Mouse (Mus musculus) megakaryocyte progenitor cell, adult 5-6 weeks (primary cell): Measurements from ENCODE around the gene Gimap7. TPM values are rescaled to one million over a fixed set of nuclear protein-coding genes. Genes with fewer than 3 reads are reported as not detected.
A peak's percentile ranks its signal among the peaks of the same experiment; 100 is the strongest.

Source experiments
- ATAC-seq: replicated peaks from 2 replicates; pipeline ENCODE4 v1.8.0; 2016; ENCODE audit warnings: mild to moderate bottlenecking, moderate TSS enrichment, inconsistent platforms; ENCODE audit not compliant: poor library complexity
- total RNA-seq, 2 experiments: library from RNA; stranded (forward) in 1 of 2; stranded (reverse) in 1 of 2; fragments of 157-497, 149-512 nt in 1 of 2; fragments of 200-1000 nt in 1 of 2; gene quantifications; 2 replicates each; pipeline versions ENCODE4 v1.2.3 to v1.2.4; 2015 to 2017

Gimap7 gene
- total RNA-seq, 2 experiments from 2014 or later, result 0.22 to 0.29 TPM

DNA sequence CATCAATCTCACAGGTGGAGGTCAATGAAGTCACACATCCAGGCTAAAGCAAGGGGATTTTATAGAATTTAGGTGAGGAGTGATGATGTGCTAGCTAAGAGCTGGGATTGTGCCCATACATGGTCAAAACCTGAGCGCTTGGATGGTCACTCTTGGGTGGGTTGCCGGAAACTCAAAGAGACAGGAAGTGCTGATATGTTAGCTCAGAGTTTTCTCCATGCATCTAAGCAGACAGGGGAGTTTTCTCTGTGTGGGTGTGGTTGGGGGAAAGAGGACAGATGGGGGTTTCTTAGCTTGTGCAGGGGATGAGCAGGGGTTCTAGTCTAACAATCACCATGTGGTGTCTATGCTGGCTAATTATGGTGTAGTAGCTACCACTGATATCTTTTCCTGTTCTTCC, 29.1 kb upstream of the Gimap7 start:
- no peak for ATAC-seq

- no peak for ATAC-seq
Observed at GRCm38 (mm10) chr6:48692962-48693361, 25.5 kb upstream of the Gimap7 start.

GRCm38 (mm10) chr6:48696830-48697554, 21.4 kb upstream of the Gimap7 start:
- no peak for ATAC-seq

DNA sequence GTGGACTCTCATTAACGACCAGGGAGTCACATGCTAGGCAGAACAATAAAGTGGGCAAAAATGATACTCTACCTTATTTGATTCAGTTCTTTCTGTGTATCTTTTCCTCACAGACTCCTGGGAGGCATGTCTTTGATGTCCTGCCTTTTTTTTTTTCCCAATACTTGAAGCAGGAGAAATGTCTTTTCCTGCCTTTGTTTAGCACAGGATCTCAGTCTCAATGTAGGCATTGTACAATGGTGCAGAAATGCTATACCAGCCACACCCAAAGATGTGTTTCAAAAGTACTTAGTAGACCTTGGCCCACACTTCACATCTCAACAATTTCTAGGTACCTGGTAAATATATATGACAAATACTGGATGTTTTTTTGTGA, 20.9 kb upstream of the Gimap7 start:
- no peak for ATAC-seq

- ATAC-seq, result no peak
Observed at GRCm38 (mm10) chr6:48698066-48698856, 20.2 kb upstream of the Gimap7 start.

GRCm38 (mm10) chr6:48698888-48699287, 19.5 kb upstream of the Gimap7 start:
- ATAC-seq, result peak; percentile 76

DNA sequence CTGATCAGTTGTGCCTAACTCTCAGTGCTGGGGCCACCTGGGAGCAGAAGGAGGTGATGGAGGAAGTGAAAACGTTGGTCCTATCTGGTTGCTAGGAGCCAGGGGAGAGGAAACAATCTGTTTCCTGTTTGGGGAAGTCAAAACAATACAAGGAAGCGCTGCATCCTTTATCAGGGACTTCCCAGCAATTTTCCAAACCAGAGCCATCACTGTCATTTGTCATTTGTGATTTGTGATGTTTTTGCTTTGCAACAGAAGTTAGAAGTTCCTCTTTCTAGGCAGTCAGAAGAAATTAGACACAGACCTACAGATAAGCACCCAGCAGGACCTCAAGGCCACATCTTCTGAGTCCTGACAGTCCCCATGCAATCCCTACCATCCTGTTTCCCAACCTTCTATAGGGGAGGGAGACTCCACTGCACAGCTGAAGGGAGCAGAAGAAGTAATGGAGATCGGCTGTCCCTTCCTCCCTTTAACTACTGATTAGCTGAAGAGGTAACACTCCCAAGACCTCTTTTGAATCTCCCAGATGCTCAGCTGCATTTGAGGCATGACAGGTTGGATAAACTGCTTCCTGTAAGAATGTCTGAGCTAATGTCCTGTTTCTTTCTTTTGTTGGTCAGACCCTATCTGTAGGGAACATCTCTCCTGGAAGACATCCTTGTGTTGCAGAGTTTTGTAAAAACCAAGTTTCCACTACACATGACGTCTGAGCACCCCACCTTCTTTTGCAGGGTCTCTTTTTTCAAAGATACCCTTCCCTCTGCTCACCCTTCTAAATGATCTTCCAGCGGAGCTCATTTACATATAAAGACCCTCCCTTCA, 18.0 kb upstream of the Gimap7 start:
- peak; percentile 63 for ATAC-seq

DNA sequence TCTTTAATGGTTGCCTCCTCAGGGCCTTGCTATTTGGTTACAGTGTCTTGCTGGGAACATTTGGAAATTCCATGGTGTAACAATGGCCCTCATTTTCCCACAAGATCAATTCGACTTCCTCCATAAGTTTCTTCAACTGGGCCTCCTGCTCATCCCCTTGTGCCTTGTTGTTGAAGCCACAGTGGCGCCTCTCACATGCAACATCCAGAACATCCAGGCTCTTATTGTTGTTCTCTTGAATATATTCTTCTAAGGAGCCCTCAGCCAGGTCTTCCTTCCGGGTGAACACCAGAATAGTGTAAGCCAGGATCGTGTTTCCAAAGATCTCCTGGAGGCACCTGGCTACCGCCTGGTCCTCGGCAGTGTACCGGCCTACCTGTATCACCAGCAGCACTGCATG, 16.3 kb upstream of the Gimap7 start:
- no peak for ATAC-seq

DNA sequence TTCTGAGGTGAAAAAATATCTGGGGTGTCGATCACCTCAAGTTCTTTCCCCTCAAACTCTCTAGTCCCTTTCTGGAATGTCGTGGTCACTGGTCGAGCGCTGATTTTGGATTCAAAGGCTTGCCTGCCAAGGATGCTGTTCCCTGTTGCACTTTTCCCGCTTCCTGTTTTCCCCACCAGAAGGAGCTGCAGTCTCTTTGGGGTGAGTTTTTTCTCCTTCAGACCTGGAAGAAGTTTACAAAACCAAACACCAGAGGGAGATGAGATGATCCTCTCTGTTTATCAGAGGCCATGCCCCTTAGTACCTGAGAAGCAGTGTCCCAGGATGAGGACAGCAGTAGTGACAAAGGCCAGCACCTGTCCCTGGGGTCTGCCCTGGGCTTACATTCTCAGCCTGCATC, 15.8 kb upstream of the Gimap7 start:
- no peak for ATAC-seq

- ATAC-seq, result no peak
Observed at GRCm38 (mm10) chr6:48704146-48704545, 14.3 kb upstream of the Gimap7 start.

DNA sequence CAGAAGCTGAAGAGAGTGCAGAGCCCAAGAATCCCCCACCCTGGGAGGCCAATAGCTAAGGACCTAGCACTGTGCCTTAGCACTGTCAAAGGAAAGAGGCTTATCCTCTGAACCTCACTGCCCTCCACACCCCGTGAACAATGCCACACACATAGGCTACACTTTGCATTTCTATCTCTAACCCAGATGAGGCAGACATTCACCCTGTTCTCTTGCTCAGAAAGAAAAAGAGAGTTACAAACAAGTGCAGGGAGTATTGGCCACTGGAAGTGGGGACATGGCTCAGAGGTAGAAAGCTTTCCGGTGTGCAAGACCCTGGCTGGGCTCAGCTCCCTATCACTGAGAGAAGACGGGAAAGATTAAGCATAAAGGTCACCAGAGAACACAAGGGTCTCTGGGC, 12.3 kb upstream of the Gimap7 start:
- ATAC-seq, result no peak; the same call in 1 of the 2 replicates

DNA sequence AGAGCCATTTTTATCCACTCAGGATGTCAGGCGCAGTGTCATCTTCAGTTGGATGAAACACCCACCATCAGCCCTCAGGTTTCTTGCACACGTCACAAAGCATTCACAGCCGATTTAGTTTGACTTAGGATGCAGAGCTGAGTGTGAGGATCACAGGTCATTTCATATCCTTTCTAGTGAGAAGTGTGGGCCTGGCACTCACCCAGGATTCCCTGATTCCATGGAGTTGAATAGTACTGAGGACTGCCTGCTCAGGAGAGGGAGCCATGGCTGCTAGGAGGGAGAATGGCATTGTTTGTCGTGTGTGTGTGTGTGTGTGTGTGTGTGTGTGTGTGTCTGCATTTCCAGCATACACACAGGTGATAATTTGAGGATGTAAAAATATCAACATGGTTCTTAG, 1.9 kb downstream of the Gimap7 start:
- no peak for ATAC-seq

DNA sequence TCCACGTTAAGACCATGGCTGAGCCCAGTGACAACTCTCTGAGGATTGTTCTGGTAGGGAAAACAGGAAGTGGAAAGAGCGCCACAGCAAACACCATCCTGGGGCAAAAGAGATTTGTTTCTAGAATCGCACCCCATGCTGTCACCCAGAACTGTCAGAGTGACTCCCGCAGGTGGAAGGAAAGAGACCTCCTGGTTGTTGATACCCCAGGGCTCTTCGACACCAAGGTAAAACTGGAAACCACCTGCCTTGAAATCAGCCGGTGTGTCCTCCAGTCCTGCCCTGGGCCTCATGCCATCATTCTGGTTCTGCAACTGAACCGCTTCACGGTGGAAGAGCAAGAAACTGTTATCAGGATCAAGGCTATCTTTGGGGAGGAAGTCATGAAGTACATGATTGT, 5.0 kb downstream of the Gimap7 start:
- no peak for ATAC-seq

GRCm38 (mm10) chr6:48725476-48725875, 7.1 kb downstream of the Gimap7 start:
- ATAC-seq, result no peak

DNA sequence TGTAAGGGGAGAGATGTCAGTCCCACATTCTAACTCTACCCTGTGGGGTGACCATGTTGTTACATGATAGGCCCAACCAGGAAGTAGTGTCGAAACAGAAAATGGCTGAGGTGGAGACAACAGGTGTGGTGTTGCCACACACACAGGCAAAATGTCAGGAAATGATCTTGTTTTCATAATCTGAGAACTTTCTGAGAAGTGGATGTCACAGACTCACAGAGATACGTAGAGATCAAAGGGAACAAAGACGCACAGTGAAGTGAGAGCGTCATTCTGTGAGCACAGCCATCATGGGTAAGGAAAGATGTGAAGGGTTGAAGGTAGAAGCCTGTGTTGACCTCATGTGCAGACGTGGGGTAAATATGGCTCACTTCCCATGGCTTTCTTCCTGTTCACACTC, 9.3 kb downstream of the Gimap7 start:
- ATAC-seq, result no peak; the same call in 1 of the 2 replicates

- ATAC-seq, result 0 out of 2 replicates have a peak, but pooled peaks have one; percentile 11
Observed at GRCm38 (mm10) chr6:48732864-48733304, 14.5 kb downstream of the Gimap7 start.

DNA sequence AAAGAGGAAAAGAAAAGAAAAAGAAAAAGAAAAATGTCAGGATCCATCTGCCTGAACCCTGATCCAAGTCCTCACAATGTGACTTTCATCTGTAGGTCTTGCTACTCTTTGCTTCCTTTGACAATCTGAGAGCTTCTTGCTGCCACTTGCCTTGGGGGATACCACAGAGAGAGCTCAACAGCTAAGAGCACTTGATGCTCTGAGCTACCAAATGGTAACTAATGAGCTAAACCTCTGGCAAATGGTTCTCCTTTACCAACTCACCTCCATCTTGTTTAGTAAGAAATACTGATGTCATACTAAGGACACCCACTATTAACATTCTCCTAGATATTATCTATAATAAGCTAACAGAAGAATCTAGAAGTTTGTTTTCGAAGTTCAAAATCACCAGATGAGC, 15.2 kb downstream of the Gimap7 start:
- no peak for ATAC-seq

DNA sequence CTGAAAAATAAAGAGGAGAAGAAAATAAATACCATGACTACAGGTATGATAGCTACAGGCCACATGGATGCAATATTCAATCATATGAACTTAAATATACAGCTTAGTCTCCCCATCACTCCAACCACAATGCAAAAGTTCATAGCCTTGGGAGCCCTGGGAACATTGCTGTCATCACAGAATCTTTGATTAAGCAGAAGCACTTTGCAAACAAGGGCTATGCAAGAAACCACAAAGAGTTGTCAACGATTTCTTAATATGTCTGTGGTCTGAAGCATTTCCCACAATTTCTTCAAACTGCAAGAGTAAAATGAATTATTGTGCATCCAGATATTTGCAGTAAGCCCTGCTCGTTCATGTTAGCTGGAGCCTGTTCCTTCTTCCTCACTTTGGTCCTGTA, 18.6 kb downstream of the Gimap7 start:
- peak; percentile 60 for ATAC-seq

GRCm38 (mm10) chr6:48737688-48738087, 19.3 kb downstream of the Gimap7 start:
- ATAC-seq, result no peak

GRCm38 (mm10) chr6:48738961-48739779, 20.7 kb downstream of the Gimap7 start, which contains the start of gene Gimap1:
Gimap1 (plus strand) TSS chr6:48739054.
- peak; percentile 59 for ATAC-seq

GRCm38 (mm10) chr6:48739780-48740055, 21.3 kb downstream of the Gimap7 start:
- ATAC-seq, result no peak
